In genomic region chr3:95394385-95394784, GRCm38 (mm10) we compare ENCODE assay signal across 10 mouse cellular contexts. TPM values are rescaled to one million over a fixed set of nuclear protein-coding genes. Genes with fewer than 3 reads are reported as not detected.
DNase-seq lines count a peak whose midpoint lies in the region; ATAC-seq and TF ChIP-seq lines count a peak whose summit lies in the region.
"Had no signal": no experiment of that assay in that cellular context is flagged by ENCODE, and none has a peak within 500 bp of the region (broad histone marks: within the 10 kb centered on the region; RNA-seq: fewer than 3 reads in every experiment).

No protein-coding gene starts in this region.

- TF ChIP-seq POLR2A in cerebellum, adult 2 months (IDR thresholded peaks at IDR 0.05; ENCODE audit: borderline replicate concordance, insufficient read depth, low read length) = no peak

- H3K4me3 ChIP-seq in kidney, embryonic 15.5 days (replicated peaks) = no peak overlapping the region
- H3K4me3 ChIP-seq in E14TG2a.4 (replicated peaks; ENCODE audit: low read length) = no peak overlapping the region
- no peak overlapping the region for H3K4me3 ChIP-seq in cerebellum, adult 2 months (replicated peaks; ENCODE audit: insufficient read depth, low read depth, low read length)
- H3K4me3 ChIP-seq in neural tube, embryonic 15.5 days (replicated peaks) = no peak overlapping the region
- H3K4me3 ChIP-seq: midbrain, embryonic 10.5 days had no signal

- H3K9me3 ChIP-seq in kidney, embryonic 15.5 days (replicated peaks) = peaks cover 5% of the 10 kb centered on the region; the same call in 1 of the 2 replicates
- H3K9me3 ChIP-seq in E14TG2a.4 (ENCODE audit: low read length) = no peaks in the 10 kb centered on the region
- H3K9me3 ChIP-seq in neural tube, embryonic 15.5 days (replicated peaks) = no peaks in the 10 kb centered on the region

- no peak overlapping the region for H3K4me2 ChIP-seq in kidney, embryonic 15.5 days
- H3K4me2 ChIP-seq in neural tube, embryonic 15.5 days = no peak overlapping the region

- no peaks in the 10 kb centered on the region for H3K27me3 ChIP-seq in kidney, embryonic 15.5 days
- H3K27me3 ChIP-seq in E14TG2a.4 (ENCODE audit: insufficient read depth, low read length) = no peaks in the 10 kb centered on the region
- no peaks in the 10 kb centered on the region for H3K27me3 ChIP-seq in cerebellum, adult 2 months (ENCODE audit: control insufficient read depth, insufficient read depth, low read length)
- no peaks in the 10 kb centered on the region for H3K27me3 ChIP-seq in neural tube, embryonic 15.5 days (replicated peaks)

- no peaks in the 10 kb centered on the region for H3K4me1 ChIP-seq in kidney, embryonic 15.5 days
- no peaks in the 10 kb centered on the region for H3K4me1 ChIP-seq in E14TG2a.4 (replicated peaks; ENCODE audit: low read depth, low read length)
- H3K4me1 ChIP-seq in cerebellum, adult 2 months (ENCODE audit: control insufficient read depth, insufficient read depth, low read length) = no peaks in the 10 kb centered on the region
- no peaks in the 10 kb centered on the region for H3K4me1 ChIP-seq in neural tube, embryonic 15.5 days
- H3K4me1 ChIP-seq: midbrain, embryonic 10.5 days had no signal

- H3K36me3 ChIP-seq in kidney, embryonic 15.5 days = no peaks in the 10 kb centered on the region
- no peaks in the 10 kb centered on the region for H3K36me3 ChIP-seq in E14TG2a.4 (ENCODE audit: insufficient read depth, low read length)
- H3K36me3 ChIP-seq in neural tube, embryonic 15.5 days = no peaks in the 10 kb centered on the region
- H3K36me3 ChIP-seq: midbrain, embryonic 10.5 days had no signal

- no peak for ATAC-seq in kidney, embryonic 15.5 days (replicated peaks; ENCODE audit: low FRiP score)
- ATAC-seq in neural tube, embryonic 15.5 days (ENCODE audit: low FRiP score) = no peak

- H3K9ac ChIP-seq in kidney, embryonic 15.5 days = no peak overlapping the region
- H3K9ac ChIP-seq in neural tube, embryonic 15.5 days (replicated peaks) = no peak overlapping the region

- peak; percentile 45 for TF ChIP-seq CTCF in E14TG2a.4 (conservative IDR thresholded peaks at IDR 0.05; ENCODE audit: low read length)
- no peak; the same call in 1 of the 2 replicates for TF ChIP-seq CTCF in cerebellum, adult 2 months (IDR thresholded peaks at IDR 0.05; ENCODE audit: borderline replicate concordance, insufficient read depth, low read depth, low read length)

- H3K27ac ChIP-seq in kidney, embryonic 15.5 days = no peak overlapping the region
- H3K27ac ChIP-seq in cerebellum, adult 2 months (ENCODE audit: insufficient read depth, low read length) = no peak overlapping the region
- no peak overlapping the region for H3K27ac ChIP-seq in neural tube, embryonic 15.5 days (replicated peaks)
- H3K27ac ChIP-seq: midbrain, embryonic 10.5 days had no signal

- WGBS in kidney, embryonic 15.5 days = 89% methylated on average over 4 of the region's 4 CpGs
- WGBS in cerebellum, adult 2 months = 71% methylated on average over 4 of the region's 4 CpGs
- 88% methylated on average over 4 of the region's 4 CpGs for WGBS in neural tube, embryonic 15.5 days

- DNase-seq in kidney, adult 8-10 months = peak; percentile 16 to 23
- DNase-seq in c-Kit-positive CD71-negative TER-119-negative erythroid progenitor cells, embryonic 14.5 days (ENCODE audit: low read depth) = peak; percentile 32
- peak; percentile 57 for DNase-seq in lung, postnatal 36 days
- DNase-seq in cerebellum, adult 2 months = no peak
- no peak for DNase-seq in testis, postnatal 14 days (ENCODE audit: low spot score)

RNA-seq across cellular contexts. Expression of gene 4930558C23Rik, which starts 8.3 kb away (rescaled TPM):
- 0.23 TPM in 1 of 2 replicates, not detected in the other for polyA plus RNA-seq in kidney, embryonic 15.5 days (2015; fragmentation: Nextera tagmentation; extraction: Ambion mirVana)
- not detected in 2 replicates for polyA plus RNA-seq in cerebellum, adult 2 months (2012; rRNA removed)
- not detected in 2 replicates for polyA plus RNA-seq in neural tube, embryonic 15.5 days (2015; fragmentation: Nextera tagmentation; extraction: Ambion mirVana)
- polyA plus RNA-seq: midbrain, embryonic 10.5 days; stomach, embryonic 14.5 days had no signal

RNA-seq across cellular contexts. Expression of gene Setdb1, which starts 37.4 kb away (rescaled TPM):
- polyA plus RNA-seq in kidney, embryonic 15.5 days (2015; fragmentation: Nextera tagmentation; extraction: Ambion mirVana) = 42.6 and 45.2 TPM in 2 replicates
- 36.5 and 38.0 TPM in 2 replicates for polyA plus RNA-seq in cerebellum, adult 2 months (2012; rRNA removed)
- 37.6 and 38.3 TPM in 2 replicates for polyA plus RNA-seq in neural tube, embryonic 15.5 days (2015; fragmentation: Nextera tagmentation; extraction: Ambion mirVana)

RNA-seq across cellular contexts. Expression of gene Arnt, which starts 39.8 kb away (rescaled TPM):
- 42.5 and 43.1 TPM in 2 replicates for polyA plus RNA-seq in kidney, embryonic 15.5 days (2015; fragmentation: Nextera tagmentation; extraction: Ambion mirVana)
- polyA plus RNA-seq in cerebellum, adult 2 months (2012; rRNA removed) = 56.3 and 61.5 TPM in 2 replicates
- 14.2 and 20.5 TPM in 2 replicates for polyA plus RNA-seq in neural tube, embryonic 15.5 days (2015; fragmentation: Nextera tagmentation; extraction: Ambion mirVana)

Comparison
In these comparisons a context has a peak if more than half of its experiments do, and no peak if none do; other contexts are left out.
1. DNase-seq: peak in kidney, adult 8-10 months (2 of 2), c-Kit-positive CD71-negative TER-119-negative erythroid progenitor cells, embryonic 14.5 days (single experiment) and lung, postnatal 36 days (single experiment); none in cerebellum, adult 2 months (0 of 2) and testis, postnatal 14 days (single experiment).